Mouse (Mus musculus): ENCODE measurements around the gene Strip1. TPM values are rescaled to one million over a fixed set of nuclear protein-coding genes. Genes with fewer than 3 reads are reported as not detected.

Gene Strip1
- polyA plus RNA-seq, 1 experiment from 2014 or later: 63.4 TPM

DNA sequence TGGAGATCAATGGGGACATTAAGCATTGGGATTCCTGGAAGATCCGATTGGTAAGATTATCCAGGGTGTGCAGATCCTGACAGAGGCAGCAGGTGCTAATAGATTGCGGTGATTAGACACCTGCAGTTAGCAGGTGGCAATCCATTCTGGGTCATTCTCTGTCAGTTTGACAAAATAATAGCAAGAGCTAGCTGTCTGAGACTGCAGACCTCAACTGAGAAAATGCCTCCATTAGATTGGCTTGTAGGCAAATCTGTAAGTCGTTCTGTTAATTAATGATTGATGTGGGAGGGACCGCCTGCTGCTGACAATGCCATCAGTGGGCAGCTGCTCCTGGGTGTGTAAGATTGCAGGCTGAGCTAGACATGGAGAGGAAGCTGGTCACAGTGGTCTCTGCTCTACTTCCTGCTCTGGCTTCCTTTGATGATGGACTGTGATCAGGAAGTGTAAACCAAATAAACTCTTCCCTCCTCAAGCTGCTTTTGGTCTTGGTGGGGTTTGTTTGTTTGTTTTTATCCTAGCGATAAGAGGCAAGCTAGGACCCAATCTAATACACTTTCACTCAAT lies 6.2 kb upstream of the Strip1 start:
- Histone ChIP-seq H3K4me3 (ENCODE audit: low read depth, low read length) (no peak overlapping the region), H3K27ac (ENCODE audit: low read depth) (no peak overlapping the region), H3K9ac (no peak overlapping the region), H3K4me2 (no peak overlapping the region), H3K36me3 (ENCODE audit: insufficient read depth) (no peaks in the 10 kb centered on the region), H3K4me1 (ENCODE audit: insufficient read depth) (no peaks in the 10 kb centered on the region), H3K27me3 (ENCODE audit: insufficient read depth, low read length) (no peaks in the 10 kb centered on the region), H3K9me3 (ENCODE audit: low read depth, low read length) (no peaks in the 10 kb centered on the region)
- 47% methylated on average over 5 of the region's 5 CpGs for WGBS
- DNase-seq: peak; percentile 23
- TF ChIP-seq CTCF (IDR thresholded peaks at IDR 0.05; ENCODE audit: low read depth): no peak
- ATAC-seq (ENCODE audit: insufficient read depth): no peak

GRCm38 (mm10) chr3:107636236-107636635 lies 4.7 kb upstream of the Strip1 start:
- WGBS: 50% methylated on average over 3 of the region's 3 CpGs
- Histone ChIP-seq H3K4me1 (ENCODE audit: insufficient read depth) (no peaks in the 10 kb centered on the region), H3K36me3 (ENCODE audit: insufficient read depth) (no peaks in the 10 kb centered on the region), H3K9ac (no peak overlapping the region), H3K27me3 (ENCODE audit: insufficient read depth, low read length) (no peaks in the 10 kb centered on the region), H3K27ac (ENCODE audit: low read depth) (no peak overlapping the region), H3K4me2 (no peak overlapping the region), H3K9me3 (ENCODE audit: low read depth, low read length) (no peaks in the 10 kb centered on the region), H3K4me3 (ENCODE audit: low read depth, low read length) (no peak overlapping the region)
- ATAC-seq (ENCODE audit: insufficient read depth) (no peak), DNase-seq (no peak)
- TF ChIP-seq CTCF (IDR thresholded peaks at IDR 0.05; ENCODE audit: low read depth): no peak

DNA sequence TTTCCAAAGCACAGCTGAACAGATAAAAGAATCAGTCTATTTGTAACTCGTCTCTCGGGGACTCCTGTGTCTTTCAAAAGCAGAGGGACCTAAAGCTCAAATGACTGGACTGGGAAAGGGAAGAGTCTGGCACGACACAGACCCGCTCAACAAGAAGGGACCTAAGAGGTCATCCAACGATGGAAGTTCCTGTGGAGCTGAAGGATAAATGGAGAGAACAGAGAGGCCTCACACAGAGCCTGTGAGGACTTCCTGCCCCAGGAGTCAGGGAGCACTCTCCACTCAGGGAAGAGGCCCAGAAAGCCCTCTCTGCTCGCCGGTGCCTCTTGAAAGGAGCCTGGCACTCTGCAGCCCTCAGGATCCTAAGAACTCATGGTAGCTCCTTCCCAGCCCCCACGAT lies 4.3 kb upstream of the Strip1 start:
- DNase-seq: no peak
- TF ChIP-seq CTCF (IDR thresholded peaks at IDR 0.05; ENCODE audit: low read depth): no peak
- H3K27me3 ChIP-seq (ENCODE audit: insufficient read depth, low read length): no peaks in the 10 kb centered on the region
- no peak overlapping the region for H3K4me3 ChIP-seq (ENCODE audit: low read depth, low read length)
- H3K4me1 ChIP-seq (ENCODE audit: insufficient read depth): no peaks in the 10 kb centered on the region
- H3K9ac ChIP-seq: no peak overlapping the region
- no peak overlapping the region for H3K4me2 ChIP-seq
- H3K27ac ChIP-seq (ENCODE audit: low read depth): no peak overlapping the region
- ATAC-seq (ENCODE audit: insufficient read depth): no peak
- no peaks in the 10 kb centered on the region for H3K36me3 ChIP-seq (ENCODE audit: insufficient read depth)
- WGBS: 37% methylated on average over 8 of the region's 8 CpGs
- H3K9me3 ChIP-seq (ENCODE audit: low read depth, low read length): no peaks in the 10 kb centered on the region

- WGBS: 89% methylated on average over 9 of the region's 9 CpGs
- DNase-seq (no peak), ATAC-seq (ENCODE audit: insufficient read depth) (no peak)
- Histone ChIP-seq H3K27ac (ENCODE audit: low read depth) (no peak overlapping the region), H3K4me2 (no peak overlapping the region), H3K9me3 (ENCODE audit: low read depth, low read length) (no peaks in the 10 kb centered on the region), H3K27me3 (ENCODE audit: insufficient read depth, low read length) (no peaks in the 10 kb centered on the region), H3K4me3 (ENCODE audit: low read depth, low read length) (no peak overlapping the region), H3K36me3 (ENCODE audit: insufficient read depth) (peaks cover 9% of the 10 kb centered on the region), H3K9ac (no peak overlapping the region), H3K4me1 (ENCODE audit: insufficient read depth) (no peaks in the 10 kb centered on the region; the same call in 1 of the 2 replicates)
- TF ChIP-seq CTCF (IDR thresholded peaks at IDR 0.05; ENCODE audit: low read depth): no peak
These were observed 2.4 kb upstream of the Strip1 start for GRCm38 (mm10) chr3:107633906-107634305.

DNA sequence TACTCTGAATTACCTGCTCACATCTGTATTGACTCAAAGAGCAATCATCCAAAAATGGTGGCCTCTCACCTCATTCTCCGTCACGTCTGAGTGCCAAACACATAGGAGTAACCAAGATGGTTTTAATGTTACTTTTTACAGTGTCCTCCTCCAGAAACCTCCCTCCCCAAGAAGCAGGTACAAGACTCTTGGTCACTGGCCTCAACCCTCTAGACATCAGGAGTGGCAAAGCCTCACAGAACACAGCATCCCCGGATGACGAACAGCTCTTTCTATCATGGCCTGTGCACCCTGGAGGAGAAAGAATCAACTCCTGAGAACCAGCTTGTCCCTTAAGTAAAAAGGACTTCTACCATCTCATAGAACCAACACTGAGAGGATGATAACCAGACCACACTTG lies 1.3 kb upstream of the Strip1 start:
- Histone ChIP-seq H3K27ac (ENCODE audit: low read depth) (no peak overlapping the region), H3K4me1 (ENCODE audit: insufficient read depth) (no peaks in the 10 kb centered on the region; the same call in 1 of the 2 replicates), H3K9me3 (ENCODE audit: low read depth, low read length) (no peaks in the 10 kb centered on the region), H3K9ac (no peak overlapping the region), H3K36me3 (ENCODE audit: insufficient read depth) (peaks cover 14% of the 10 kb centered on the region), H3K4me2 (no peak overlapping the region), H3K27me3 (ENCODE audit: insufficient read depth, low read length) (no peaks in the 10 kb centered on the region), H3K4me3 (ENCODE audit: low read depth, low read length) (no peak overlapping the region)
- 86% methylated on average over 4 of the region's 4 CpGs for WGBS
- TF ChIP-seq CTCF (IDR thresholded peaks at IDR 0.05; ENCODE audit: low read depth): no peak
- DNase-seq: no peak
- ATAC-seq (ENCODE audit: insufficient read depth): no peak

DNA sequence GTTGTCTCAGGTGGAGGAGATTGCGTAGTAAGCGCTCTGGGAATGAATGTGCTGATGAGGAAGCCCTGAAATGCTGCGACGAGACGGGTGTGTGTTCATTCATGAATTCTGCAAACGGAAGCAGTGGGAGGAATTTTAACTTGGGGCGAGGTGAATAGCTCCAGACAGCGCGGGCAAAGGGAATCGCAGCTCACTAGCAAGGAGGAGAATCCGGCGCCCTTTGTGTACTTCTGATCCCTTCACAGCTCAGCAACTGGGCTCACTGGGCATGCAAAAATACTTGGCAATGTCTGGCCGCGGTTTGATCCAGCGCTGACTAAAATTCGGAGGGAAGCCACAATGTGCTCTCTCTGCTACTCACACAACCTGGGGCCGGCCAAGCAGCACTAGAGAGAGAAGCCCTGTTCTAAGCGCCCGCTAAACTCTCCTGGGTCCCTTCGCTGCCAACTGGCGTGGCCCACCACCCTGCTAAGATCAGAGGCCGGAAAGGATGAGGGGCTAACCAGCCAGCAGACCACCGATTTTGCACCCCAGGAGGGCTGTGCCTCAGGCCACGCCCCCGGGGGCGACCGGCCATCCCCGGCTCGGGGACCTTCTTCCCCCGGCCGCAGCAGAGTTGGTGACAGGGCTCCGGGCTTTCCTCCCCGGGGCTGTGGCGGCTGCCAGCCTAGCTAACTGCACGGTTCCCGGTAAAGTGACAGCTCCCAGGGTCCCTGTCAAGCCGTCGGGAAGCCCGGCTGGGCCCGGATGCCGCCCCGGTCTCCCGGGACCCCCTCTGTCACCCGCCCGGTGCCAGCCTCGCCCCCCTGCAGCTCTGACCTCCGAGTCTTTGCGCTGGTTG lies 592 bp downstream of the Strip1 start, which contains the start of gene Gm10961:
Gm10961 (plus strand) TSS at position 641 of the 841 bp plus-strand sequence.
- no peak for TF ChIP-seq CTCF (IDR thresholded peaks at IDR 0.05; ENCODE audit: low read depth)
- Histone ChIP-seq H3K9me3 (ENCODE audit: low read depth, low read length) (no peaks in the 10 kb centered on the region), H3K4me1 (ENCODE audit: insufficient read depth) (no peaks in the 10 kb centered on the region; the same call in 1 of the 2 replicates), H3K9ac (peak within 1 kb of the TSS; percentile 95), H3K27ac (ENCODE audit: low read depth) (peak within 1 kb of the TSS; percentile 90), H3K36me3 (ENCODE audit: insufficient read depth) (peaks cover 32% of the 10 kb centered on the region), H3K4me2 (peak within 1 kb of the TSS; percentile 83), H3K27me3 (ENCODE audit: insufficient read depth, low read length) (no peaks in the 10 kb centered on the region), H3K4me3 (ENCODE audit: low read depth, low read length) (peak within 1 kb of the TSS; percentile 98)
- under 1% methylated on average over 48 of the region's 48 CpGs for WGBS
- peak; percentile 61 for DNase-seq
- peak; percentile 69 for ATAC-seq (ENCODE audit: insufficient read depth)

- ATAC-seq (ENCODE audit: insufficient read depth): no peak
- H3K27ac ChIP-seq (ENCODE audit: low read depth): no peak overlapping the region
- no peak for TF ChIP-seq CTCF (IDR thresholded peaks at IDR 0.05; ENCODE audit: low read depth)
- H3K9me3 ChIP-seq (ENCODE audit: low read depth, low read length): no peaks in the 10 kb centered on the region
- H3K4me3 ChIP-seq (ENCODE audit: low read depth, low read length): no peak overlapping the region
- H3K4me2 ChIP-seq: no peak overlapping the region
- no peak overlapping the region for H3K9ac ChIP-seq
- peaks cover 47% of the 10 kb centered on the region for H3K36me3 ChIP-seq (ENCODE audit: insufficient read depth)
- H3K27me3 ChIP-seq (ENCODE audit: insufficient read depth, low read length): no peaks in the 10 kb centered on the region
- 90% methylated on average over 4 of the region's 4 CpGs for WGBS
- no peak for DNase-seq
- H3K4me1 ChIP-seq (ENCODE audit: insufficient read depth): no peaks in the 10 kb centered on the region; the same call in 1 of the 2 replicates
These were observed 2.1 kb downstream of the Strip1 start for GRCm38 (mm10) chr3:107629411-107629810.
